Mouse (Mus musculus): ENCODE results near the gene Emcn. TPM values are rescaled to one million over a fixed set of nuclear protein-coding genes. Genes with fewer than 3 reads are reported as not detected.

The Emcn gene
- total RNA-seq, 1 experiment, result not detected

DNA sequence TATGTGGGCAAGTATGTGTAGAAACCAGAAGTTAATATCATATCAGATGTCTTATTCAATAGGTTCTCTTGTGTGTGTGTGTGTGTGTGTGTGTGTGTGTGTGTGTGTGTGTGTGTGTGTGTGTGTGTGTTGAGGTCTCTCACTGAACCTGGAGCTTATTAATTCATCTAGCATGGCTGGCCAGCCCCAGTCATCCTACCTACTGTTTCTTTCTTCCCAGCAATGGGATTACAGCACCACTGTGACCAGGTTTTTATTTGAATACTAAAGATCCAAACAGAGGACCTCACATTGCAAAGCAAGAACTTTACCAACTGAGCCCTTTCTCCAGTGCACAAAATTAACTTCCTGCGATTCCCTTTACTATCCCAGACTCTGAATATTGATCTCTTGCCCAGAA lies 131.3 kb downstream of the Emcn start:
- DNase-seq (ENCODE audit: low read depth, low spot score), result no peak
- Histone ChIP-seq H3K4me3 (ENCODE audit: insufficient read depth in 1 of 2, low read depth in 1 of 2, low read length in 2 of 2, poor library complexity in 1 of 2, severe bottlenecking in 1 of 2) (no peak overlapping the region), H3K9me3 (ENCODE audit: control insufficient read depth, insufficient read depth, low read depth, low read length) (no peaks in the 10 kb centered on the region), H3K27ac (ENCODE audit: insufficient read depth, low read depth, low read length, poor library complexity, severe bottlenecking) (no peak overlapping the region), H3K36me3 (ENCODE audit: control insufficient read depth, insufficient read depth, low read length, poor library complexity, severe bottlenecking) (no peaks in the 10 kb centered on the region), H3K4me1 (ENCODE audit: control insufficient read depth in 2 of 2, insufficient read depth in 2 of 2, low read length in 2 of 2, poor library complexity in 1 of 2) (no peaks in the 10 kb centered on the region), H3K9ac (ENCODE audit: insufficient read depth, low read depth, low read length, poor library complexity, severe bottlenecking) (no peak overlapping the region)
- in situ Hi-C loops (cut with MboI; ENCODE audit: low sequenced_read_pairs in 2 of 2, unreplicated experiment in 2 of 2), result no loop called here
- TF ChIP-seq CHD2 (IDR thresholded peaks at IDR 0.05; ENCODE audit: low read depth, low read length), result no peak
- TF ChIP-seq ZC3H11A (IDR thresholded peaks at IDR 0.05; ENCODE audit: borderline replicate concordance, low read depth, low read length), result no peak
- no peak for TF ChIP-seq MAFK (IDR thresholded peaks at IDR 0.05; ENCODE audit: insufficient read depth, low read depth, low read length)
- no peak for TF ChIP-seq ZNF384 (IDR thresholded peaks at IDR 0.05; ENCODE audit: low read depth, low read length)
- no peak for TF ChIP-seq HCFC1 (IDR thresholded peaks at IDR 0.05; ENCODE audit: borderline replicate concordance, insufficient read depth, low read length)

DNA sequence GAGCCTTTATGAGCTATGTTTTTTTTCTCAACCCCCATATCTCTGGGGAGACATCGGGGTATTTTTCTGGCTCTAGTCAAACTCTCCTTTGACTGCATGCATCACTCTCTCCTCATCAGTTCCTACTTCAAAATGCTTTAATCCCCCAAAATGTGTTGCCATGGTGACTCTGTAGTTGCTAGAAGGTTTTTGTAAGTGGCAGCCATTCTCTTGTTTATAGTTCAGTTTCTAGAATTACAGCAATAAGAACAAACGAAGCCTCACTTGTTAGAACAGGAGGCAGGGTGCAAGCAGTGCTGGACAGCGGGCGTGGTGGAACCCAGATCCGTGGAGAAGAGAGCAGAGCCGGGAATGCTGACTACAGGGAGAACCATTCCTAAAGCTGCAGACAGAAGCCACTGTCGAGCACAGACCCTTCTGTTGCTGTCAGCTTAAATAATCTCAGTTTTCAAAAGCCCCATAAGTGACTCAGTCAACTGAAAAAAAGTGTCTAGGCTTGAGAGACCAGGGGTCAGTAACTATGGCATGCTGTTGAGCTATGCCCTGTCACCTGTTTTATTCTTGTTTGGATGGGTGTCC lies 139.0 kb downstream of the Emcn start:
- no peak for DNase-seq (ENCODE audit: low read depth, low spot score)
- H3K9ac ChIP-seq (ENCODE audit: insufficient read depth, low read depth, low read length, poor library complexity, severe bottlenecking), result no peak overlapping the region
- no peak for TF ChIP-seq ZNF384 (IDR thresholded peaks at IDR 0.05; ENCODE audit: low read depth, low read length)
- H3K27ac ChIP-seq (ENCODE audit: insufficient read depth, low read depth, low read length, poor library complexity, severe bottlenecking), result no peak overlapping the region
- no peaks in the 10 kb centered on the region for H3K4me1 ChIP-seq (ENCODE audit: control insufficient read depth in 2 of 2, insufficient read depth in 2 of 2, low read length in 2 of 2, poor library complexity in 1 of 2)
- no peaks in the 10 kb centered on the region for H3K36me3 ChIP-seq (ENCODE audit: control insufficient read depth, insufficient read depth, low read length, poor library complexity, severe bottlenecking)
- H3K4me3 ChIP-seq (ENCODE audit: insufficient read depth in 1 of 2, low read depth in 1 of 2, low read length in 2 of 2, poor library complexity in 1 of 2, severe bottlenecking in 1 of 2), result no peak overlapping the region
- in situ Hi-C loops (cut with MboI; ENCODE audit: low sequenced_read_pairs in 2 of 2, unreplicated experiment in 2 of 2), result no loop called here
- peaks cover 7% of the 10 kb centered on the region for H3K9me3 ChIP-seq (ENCODE audit: control insufficient read depth, insufficient read depth, low read depth, low read length)

DNA sequence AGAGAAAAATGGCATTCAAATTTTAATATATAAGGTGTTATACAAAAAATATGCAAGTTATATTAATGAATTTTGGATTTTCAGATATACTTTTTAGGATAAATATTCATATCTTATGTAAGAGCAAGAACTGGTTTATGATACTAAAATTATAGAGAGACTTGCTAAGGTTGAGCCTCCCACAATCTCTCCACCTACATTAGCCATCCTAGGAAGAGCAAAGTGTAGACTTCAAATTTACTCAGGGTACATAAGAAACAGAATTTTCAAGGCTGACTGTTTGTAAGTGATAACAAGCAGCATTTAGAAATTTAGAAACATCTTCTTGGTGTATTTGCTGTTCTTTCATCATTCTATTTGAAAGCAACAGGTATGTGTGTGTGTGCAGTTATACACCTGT lies 140.3 kb downstream of the Emcn start:
- H3K9me3 ChIP-seq (ENCODE audit: control insufficient read depth, insufficient read depth, low read depth, low read length), result peaks cover 7% of the 10 kb centered on the region
- H3K4me1 ChIP-seq (ENCODE audit: control insufficient read depth in 2 of 2, insufficient read depth in 2 of 2, low read length in 2 of 2, poor library complexity in 1 of 2), result no peaks in the 10 kb centered on the region
- H3K36me3 ChIP-seq (ENCODE audit: control insufficient read depth, insufficient read depth, low read length, poor library complexity, severe bottlenecking), result no peaks in the 10 kb centered on the region
- no peak overlapping the region for H3K9ac ChIP-seq (ENCODE audit: insufficient read depth, low read depth, low read length, poor library complexity, severe bottlenecking)
- no peak for DNase-seq (ENCODE audit: low read depth, low spot score)
- no peak overlapping the region for H3K4me3 ChIP-seq (ENCODE audit: insufficient read depth in 1 of 2, low read depth in 1 of 2, low read length in 2 of 2, poor library complexity in 1 of 2, severe bottlenecking in 1 of 2)
- no peak for TF ChIP-seq CHD2 (IDR thresholded peaks at IDR 0.05; ENCODE audit: low read depth, low read length)
- TF ChIP-seq HCFC1 (IDR thresholded peaks at IDR 0.05; ENCODE audit: borderline replicate concordance, insufficient read depth, low read length), result no peak
- no peak for TF ChIP-seq ZC3H11A (IDR thresholded peaks at IDR 0.05; ENCODE audit: borderline replicate concordance, low read depth, low read length)
- TF ChIP-seq ZNF384 (IDR thresholded peaks at IDR 0.05; ENCODE audit: low read depth, low read length), result no peak
- no peak for TF ChIP-seq MAFK (IDR thresholded peaks at IDR 0.05; ENCODE audit: insufficient read depth, low read depth, low read length)
- in situ Hi-C loops (cut with MboI; ENCODE audit: low sequenced_read_pairs in 2 of 2, unreplicated experiment in 2 of 2), result no loop called here
- no peak overlapping the region for H3K27ac ChIP-seq (ENCODE audit: insufficient read depth, low read depth, low read length, poor library complexity, severe bottlenecking)
